Mouse (Mus musculus) cerebral cortex, adult 2 months (tissue): Measurements from ENCODE around the gene Slc22a3.

Experiments
- WGBS: fragments of 180-500 bp; shearing (Covaris S2); methylation state at CpG from one replicate; pipeline ENCODE4 v1.1.7; 2018; 5-methylcytosine and 5-hydroxymethylcytosine counted together

Slc22a3 gene

GRCm38 (mm10) chr17:12467642-12468041 lies 39.9 kb downstream of the Slc22a3 start:
- WGBS = 87% methylated on average over 3 of the region's 3 CpGs

- 47% methylated on average over 4 of the region's 4 CpGs for WGBS
Observed at GRCm38 (mm10) chr17:12466501-12467000, 41.0 kb downstream of the Slc22a3 start.

DNA sequence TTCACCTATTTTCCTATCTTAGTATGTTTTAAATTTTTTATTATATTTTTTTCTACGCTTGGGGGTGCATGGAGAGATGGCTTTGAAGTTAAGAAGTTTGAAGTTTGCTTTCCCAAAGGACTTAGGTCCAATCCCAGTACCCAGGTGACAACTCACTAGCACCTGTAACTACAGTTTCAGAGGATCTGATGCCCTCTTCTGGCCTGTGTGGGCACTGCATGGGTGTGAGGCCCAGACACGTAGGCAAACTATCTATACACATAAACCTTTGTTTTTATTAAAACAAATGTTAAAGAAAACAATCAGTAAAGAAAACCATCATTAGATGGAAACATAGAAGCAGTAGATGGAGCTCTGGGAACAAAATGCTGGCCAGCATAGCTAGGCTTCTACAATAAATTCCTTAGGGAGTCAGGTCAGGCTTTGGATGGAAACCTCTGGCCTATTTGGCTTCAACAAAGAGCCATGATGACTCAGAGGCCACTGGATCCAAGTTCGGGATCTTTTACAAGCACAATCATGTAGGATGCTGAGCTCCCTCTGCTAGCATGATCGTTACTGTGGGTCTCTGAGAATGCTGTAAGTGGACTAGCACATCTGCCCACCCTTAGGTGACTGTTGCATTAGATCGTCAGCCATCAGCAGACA lies 52.2 kb downstream of the Slc22a3 start:
- WGBS = 85% methylated on average over 5 of the region's 5 CpGs

DNA sequence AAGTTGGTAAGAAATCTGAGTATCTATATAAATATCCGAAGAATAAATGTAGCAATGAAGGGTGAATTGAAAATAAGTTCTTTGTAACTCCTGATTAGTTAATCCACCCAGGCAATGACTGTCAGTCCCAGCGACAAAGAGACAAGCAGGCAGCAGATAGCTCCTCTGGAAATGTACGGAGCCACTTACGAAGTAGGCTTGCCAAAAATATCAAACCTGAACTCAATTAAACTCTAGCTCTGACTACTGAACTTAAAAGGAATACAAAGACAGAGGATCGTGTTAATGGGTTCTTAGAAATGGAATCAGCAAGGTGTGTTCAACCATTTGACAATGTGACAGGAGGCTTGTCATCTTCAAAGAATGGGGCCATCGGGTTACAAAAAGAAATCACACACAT lies 53.8 kb downstream of the Slc22a3 start:
- 63% methylated on average over 6 of the region's 6 CpGs for WGBS

DNA sequence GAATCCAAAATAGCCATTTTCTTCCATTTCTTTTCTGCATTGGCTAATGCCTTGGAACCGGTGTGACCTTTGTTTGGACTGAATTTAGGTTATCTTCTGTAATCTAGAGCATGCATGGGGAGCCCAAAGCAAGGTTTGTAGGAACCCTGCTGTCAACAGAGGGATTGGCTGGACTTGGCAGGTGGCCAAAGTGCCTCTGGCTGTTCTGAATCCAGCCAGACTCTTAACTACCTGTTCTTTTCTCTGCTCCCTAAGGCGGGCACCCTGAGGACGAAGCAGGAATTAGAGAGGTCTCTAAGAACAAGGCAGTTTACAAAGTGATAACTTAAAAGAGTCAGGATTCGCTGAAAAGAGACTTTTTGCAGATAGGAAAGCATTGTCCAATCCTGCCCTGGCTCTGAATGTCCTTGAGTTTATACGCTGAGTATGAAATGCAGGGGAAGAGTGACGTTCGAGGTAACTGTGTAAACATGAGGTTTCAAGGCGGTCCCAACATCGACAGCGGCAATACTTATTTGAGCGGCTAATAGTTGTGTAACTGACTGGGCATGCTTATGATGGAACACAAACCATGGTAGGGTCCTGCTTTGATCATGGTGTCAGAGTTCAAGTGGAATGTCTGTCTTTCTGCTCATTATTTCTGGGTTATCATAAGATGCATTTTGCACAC lies 54.5 kb downstream of the Slc22a3 start:
- WGBS = 73% methylated on average over 11 of the region's 11 CpGs

DNA sequence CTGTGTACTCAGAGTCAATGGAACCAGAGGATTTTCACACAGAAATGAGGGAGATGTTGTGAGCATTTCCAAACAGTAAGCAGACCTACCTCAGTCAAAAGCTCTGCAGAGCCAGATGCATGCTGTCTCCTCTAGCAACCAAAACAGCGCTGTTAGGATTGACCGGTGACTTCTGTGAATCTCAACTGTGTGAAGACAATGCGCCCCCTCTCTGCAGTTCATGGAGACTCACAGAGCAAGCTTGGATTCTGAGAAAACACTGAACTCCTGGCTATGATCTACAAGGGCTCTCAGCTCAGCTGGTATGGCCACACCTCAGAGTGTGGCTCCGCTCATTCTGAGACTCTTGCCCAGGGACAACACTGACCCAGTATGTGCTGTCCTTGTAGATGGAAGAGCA lies 56.3 kb downstream of the Slc22a3 start:
- WGBS = 48% methylated on average over 4 of the region's 4 CpGs

DNA sequence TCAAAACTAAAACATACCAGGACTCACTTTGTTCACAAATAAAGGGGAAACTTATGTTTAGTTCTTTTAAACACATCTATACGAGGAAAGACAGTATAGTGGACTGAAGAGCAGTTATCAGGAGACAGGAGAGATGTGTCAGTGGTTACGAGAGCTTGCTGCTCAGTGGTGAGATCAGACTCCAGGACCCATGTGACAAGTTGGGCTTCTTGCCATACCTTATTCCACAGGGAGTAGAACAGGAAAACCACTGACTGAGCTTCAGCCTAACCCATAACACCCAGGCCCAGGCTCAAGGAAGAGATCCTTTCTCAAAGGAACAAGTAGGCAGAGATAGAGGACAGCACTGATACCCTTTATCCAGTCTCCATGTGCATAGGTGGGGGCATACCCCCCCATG lies 62.9 kb downstream of the Slc22a3 start:
- 67% methylated on average over 2 of the region's 2 CpGs for WGBS

- WGBS = 83% methylated on average over 10 of the region's 10 CpGs
Observed at GRCm38 (mm10) chr17:12437771-12438170, 69.7 kb downstream of the Slc22a3 start.

GRCm38 (mm10) chr17:12431707-12432106 lies 75.8 kb downstream of the Slc22a3 start:
- 26% methylated on average over 5 of the region's 5 CpGs for whole genome bisulfite sequencing

DNA sequence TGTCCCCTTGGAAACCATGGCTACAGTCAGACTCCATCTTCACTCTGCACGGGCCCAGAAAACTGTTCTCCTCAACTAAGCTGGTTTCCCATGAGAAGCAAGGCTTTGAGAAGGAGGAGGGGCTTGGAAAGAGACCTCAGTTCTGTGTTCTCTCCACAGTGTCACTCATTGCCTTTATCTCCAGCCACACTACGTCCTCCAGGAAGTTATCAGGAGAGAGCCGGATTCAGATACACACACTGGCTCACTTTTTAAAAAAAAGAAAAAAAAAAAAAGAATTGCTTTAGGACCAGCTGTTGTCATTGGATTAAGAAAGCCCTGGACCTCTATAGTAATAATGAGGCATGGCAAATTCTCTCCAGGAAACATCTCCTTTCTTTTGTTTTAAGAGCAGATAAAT lies 80.3 kb downstream of the Slc22a3 start:
- 64% methylated on average over 3 of the region's 3 CpGs for WGBS

GRCm38 (mm10) chr17:12422143-12422542 lies 85.4 kb downstream of the Slc22a3 start:
- 96% methylated on average over 1 of the region's 1 CpGs for WGBS

- 60% methylated on average over 16 of the region's 16 CpGs for WGBS
Observed at GRCm38 (mm10) chr17:12420886-12421574, 86.5 kb downstream of the Slc22a3 start.

GRCm38 (mm10) chr17:12419491-12420079 lies 87.9 kb downstream of the Slc22a3 start:
- WGBS = 35% methylated on average over 19 of the region's 19 CpGs

DNA sequence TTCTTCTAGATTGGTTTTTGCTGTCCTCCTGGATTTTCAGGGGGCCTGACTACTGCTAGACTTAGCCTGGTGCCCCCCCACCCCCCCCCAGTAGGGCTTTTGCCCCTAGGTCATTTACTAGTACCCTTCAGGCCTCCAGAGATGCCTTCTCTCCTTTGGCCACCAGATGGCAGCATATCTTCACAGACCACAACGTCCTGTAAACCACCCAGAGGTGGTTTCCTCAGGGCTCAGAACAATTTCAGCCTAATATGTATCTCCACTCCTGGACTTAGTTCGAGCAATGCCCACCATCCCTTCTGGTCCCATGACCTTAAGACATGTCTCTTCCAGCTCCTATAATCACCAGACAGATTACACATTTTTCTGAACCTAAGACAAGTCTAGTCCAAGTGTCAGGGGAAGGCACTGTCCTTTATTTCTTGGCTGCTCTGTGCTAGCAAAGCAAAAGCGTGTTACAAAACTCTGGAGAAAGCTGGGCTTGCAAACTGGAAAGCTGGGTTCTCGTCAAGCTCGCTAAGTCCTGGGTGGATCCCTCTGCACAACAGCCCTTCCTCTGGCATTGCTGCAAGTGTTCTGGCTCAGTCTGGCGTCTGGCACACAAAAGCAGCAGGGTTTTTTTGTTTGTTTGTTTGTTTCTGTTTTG lies 91.1 kb downstream of the Slc22a3 start:
- 21% methylated on average over 6 of the region's 6 CpGs for WGBS

GRCm38 (mm10) chr17:12415741-12416140 lies 91.8 kb downstream of the Slc22a3 start:
- 72% methylated on average over 5 of the region's 5 CpGs for WGBS

- WGBS = 66% methylated on average over 15 of the region's 15 CpGs
Observed at GRCm38 (mm10) chr17:12415031-12415735, 92.3 kb downstream of the Slc22a3 start.

DNA sequence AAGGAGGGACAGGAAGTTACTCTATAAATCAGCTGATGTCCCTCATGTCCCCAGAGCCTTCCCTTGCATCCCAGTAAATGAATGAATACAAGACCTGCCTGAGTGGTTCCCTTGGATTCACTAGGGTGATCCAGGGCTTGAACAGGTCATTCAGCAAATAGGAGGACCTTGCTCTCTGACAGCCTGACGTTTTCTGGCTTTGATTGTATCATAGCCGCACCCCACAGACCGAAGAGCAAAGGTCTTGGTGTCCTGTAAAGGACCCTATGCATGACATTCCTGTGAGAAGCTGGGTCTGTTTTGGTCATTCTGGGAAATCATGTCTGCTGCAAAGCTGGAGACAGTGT lies 94.6 kb downstream of the Slc22a3 start:
- WGBS = 83% methylated on average over 3 of the region's 3 CpGs

DNA sequence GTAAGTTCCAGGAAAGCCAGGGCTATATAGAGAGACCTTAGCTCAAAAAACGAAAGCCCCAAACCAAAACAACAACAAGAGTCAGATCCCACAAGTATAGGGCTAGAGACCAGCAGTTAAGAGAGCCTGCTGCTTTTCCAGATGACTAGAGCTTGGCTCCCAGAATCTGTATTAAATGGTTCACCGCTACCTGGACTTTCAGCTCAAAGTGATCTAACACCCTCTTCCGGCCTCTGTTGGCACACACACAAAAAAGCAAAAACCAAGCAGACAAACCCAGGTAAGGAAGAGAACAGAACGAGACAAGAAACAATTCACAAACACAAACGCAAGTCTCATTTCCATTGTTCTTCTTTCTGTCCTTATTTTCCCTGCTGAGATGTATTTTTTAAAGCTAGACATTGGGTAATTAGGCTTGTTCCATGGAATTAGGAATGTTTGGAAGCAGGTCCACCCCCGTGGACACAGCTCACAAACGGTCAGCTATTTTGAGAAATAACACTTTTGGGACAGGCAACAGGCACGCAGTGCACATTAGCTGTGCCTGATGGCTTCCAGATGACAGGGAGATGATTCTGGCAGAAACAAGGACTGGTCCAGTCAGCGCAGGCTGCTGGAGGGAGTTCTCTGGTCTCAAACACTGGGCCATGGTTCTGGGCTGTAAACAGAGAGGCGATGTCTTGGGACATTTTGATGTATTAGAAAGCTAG lies 95.2 kb downstream of the Slc22a3 start:
- 68% methylated on average over 10 of the region's 10 CpGs for WGBS

GRCm38 (mm10) chr17:12409346-12409944 lies 98.1 kb downstream of the Slc22a3 start:
- 78% methylated on average over 11 of the region's 11 CpGs for WGBS

DNA sequence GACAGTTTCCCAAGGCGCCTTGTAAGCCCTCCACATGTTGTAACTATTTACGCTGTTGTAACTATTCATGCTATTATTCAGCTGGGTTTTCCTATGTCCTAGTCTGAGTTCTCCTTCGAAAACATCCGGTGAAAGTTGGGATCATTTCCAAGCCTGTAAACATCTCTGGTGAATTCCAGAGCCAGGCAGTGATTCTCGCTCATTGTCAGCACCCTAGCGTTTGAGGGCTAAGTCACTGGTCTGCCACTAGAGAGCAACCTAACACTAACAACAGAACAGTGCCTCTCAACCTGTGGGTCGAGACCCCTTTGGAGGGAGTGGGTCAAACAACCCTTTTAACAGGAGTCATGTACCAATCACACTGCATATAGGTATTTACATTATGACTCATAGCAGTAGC lies 104.1 kb downstream of the Slc22a3 start:
- WGBS = 62% methylated on average over 7 of the region's 7 CpGs
